Mouse (Mus musculus) embryonic facial prominence, embryonic 14.5 days (tissue): ENCODE measurements around the gene Fzd2. TPM values are rescaled to one million over a fixed set of nuclear protein-coding genes. Genes with fewer than 3 reads are reported as not detected.
A peak's percentile ranks its signal among the peaks of the same experiment; 100 is the strongest.

ENCODE experiments used
- ATAC-seq: fragments of 200-750 bp; cut with Nextera tagmentation; 2 replicates; pipeline ENCODE4 v1.8.0; 2017; ENCODE audit warnings: low read depth, moderate number of reproducible peaks, moderate TSS enrichment
- DNase-seq: peaks from one replicate; pipeline ENCODE4 v3.0.0-alpha.2; 2015; ENCODE audit warnings: low spot score
- H3K27ac ChIP-seq: fragments of 300-500 bp; sonication (generic); replicated peaks from 2 replicates; pipeline ENCODE4 v1.5.1; 2014; ENCODE audit warnings: low read depth, mild to moderate bottlenecking, low read length, moderate library complexity
- H3K27me3 ChIP-seq: fragments of 300-500 bp; sonication (generic); replicated peaks from 2 replicates; pipeline ENCODE4 v1.6.1; 2014; ENCODE audit warnings: low read length; ENCODE audit not compliant: control insufficient read depth, insufficient read depth
- H3K36me3 ChIP-seq: fragments of 300-500 bp; sonication (generic); 2 replicates; pipeline ENCODE4 v1.6.1; 2014; ENCODE audit warnings: low read length, mixed read lengths; ENCODE audit not compliant: control insufficient read depth, insufficient read depth
- H3K4me1 ChIP-seq: fragments of 300-500 bp; sonication (generic); 2 replicates; pipeline ENCODE4 v1.6.1; 2014; ENCODE audit warnings: antibody characterized with exemption, low read length; ENCODE audit not compliant: control insufficient read depth, insufficient read depth
- H3K4me2 ChIP-seq: fragments of 300-500 bp; sonication (generic); 2 replicates; pipeline ENCODE4 v1.6.1; 2014; ENCODE audit warnings: low read depth, mild to moderate bottlenecking, low read length, moderate library complexity, mixed read lengths
- H3K4me3 ChIP-seq: fragments of 300-500 bp; sonication (generic); 2 replicates; pipeline ENCODE4 v1.5.1; 2014; ENCODE audit warnings: low read depth, mild to moderate bottlenecking, low read length
- H3K9ac ChIP-seq: fragments of 300-500 bp; sonication (generic); 2 replicates; pipeline ENCODE4 v1.6.1; 2014; ENCODE audit warnings: low read depth, mild to moderate bottlenecking, low read length, moderate library complexity, mixed read lengths
- H3K9me3 ChIP-seq: fragments of 300-500 bp; sonication (generic); 2 replicates; pipeline ENCODE4 v1.6.1; 2016; ENCODE audit warnings: low read length; ENCODE audit not compliant: control insufficient read depth
- WGBS: fragments of 180-500 bp; shearing (Covaris S2); extraction: QIAGEN DNeasy Blood & Tissue Kit; methylation state at CpG from one replicate; pipeline ENCODE4 v1.1.7; 2014; 5-methylcytosine and 5-hydroxymethylcytosine counted together
- polyA plus RNA-seq: library from polyadenylated mRNA; unstranded; fragments of >200 nt; fragmentation: Nextera tagmentation; extraction: Ambion mirVana; gene quantifications from 2 replicates; pipeline ENCODE4 v1.2.1, GENCODE M21; 2014

Gene Fzd2
- polyA plus RNA-seq, 1 experiment from 2014 or later, result 41.7 TPM

DNA sequence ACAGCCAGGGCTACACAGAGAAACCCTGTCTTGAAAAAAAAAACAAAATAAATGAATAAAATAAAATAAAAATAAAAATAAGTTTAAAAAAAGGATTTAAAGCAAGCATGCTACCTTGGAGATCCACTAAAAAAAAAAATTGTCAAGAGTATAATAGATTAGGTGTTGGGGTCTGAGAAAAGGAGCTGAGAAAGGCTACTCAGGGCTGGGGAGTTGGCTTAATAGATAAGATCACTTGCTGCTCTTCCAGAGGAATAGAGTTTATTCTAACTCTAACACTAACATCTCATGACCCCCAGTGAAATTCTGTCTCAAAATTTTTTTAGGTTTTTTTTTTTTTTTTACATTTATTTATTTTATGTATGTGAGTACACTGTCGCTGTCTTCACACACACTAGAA is 37.9 kb upstream of the Fzd2 start:
- 96% methylated on average over 1 of the region's 1 CpGs for WGBS
- Histone ChIP-seq H3K9me3 (no peaks in the 10 kb centered on the region), H3K36me3 (no peaks in the 10 kb centered on the region), H3K27ac (no peak overlapping the region), H3K9ac (no peak overlapping the region), H3K4me3 (no peak overlapping the region), H3K4me1 (no peaks in the 10 kb centered on the region), H3K4me2 (no peak overlapping the region), H3K27me3 (no peaks in the 10 kb centered on the region)
- ATAC-seq, result no peak
- no peak for DNase-seq

GRCm38 (mm10) chr11:102567157-102567556 is 37.0 kb upstream of the Fzd2 start:
- no peak overlapping the region for H3K4me2 ChIP-seq
- WGBS, result 86% methylated on average over 6 of the region's 6 CpGs
- DNase-seq (no peak), ATAC-seq (no peak)
- H3K9me3 ChIP-seq, result no peaks in the 10 kb centered on the region
- H3K27me3 ChIP-seq, result no peaks in the 10 kb centered on the region
- no peak overlapping the region for H3K27ac ChIP-seq
- no peaks in the 10 kb centered on the region for H3K36me3 ChIP-seq
- H3K4me3 ChIP-seq, result no peak overlapping the region
- no peak overlapping the region for H3K9ac ChIP-seq
- H3K4me1 ChIP-seq, result no peaks in the 10 kb centered on the region

DNA sequence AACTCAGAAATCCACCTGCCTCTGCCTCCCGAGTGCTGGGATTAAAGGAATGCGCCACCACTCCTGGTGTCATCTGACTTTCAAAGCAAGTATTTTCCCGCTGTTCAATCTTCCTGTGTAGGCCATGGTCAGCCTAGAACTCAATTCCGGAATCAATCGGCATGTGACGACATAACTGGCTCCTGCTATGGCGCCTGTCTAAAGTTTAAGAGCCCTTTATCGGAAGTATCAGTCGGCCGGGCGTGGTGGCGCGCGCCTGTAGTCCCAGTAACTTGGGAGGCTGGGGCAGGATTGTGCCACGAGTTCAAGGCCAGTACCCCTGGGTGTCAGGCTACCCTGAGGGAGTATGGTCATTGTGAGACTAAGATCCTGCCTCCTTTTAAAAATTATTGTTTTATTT is 36.5 kb upstream of the Fzd2 start:
- Histone ChIP-seq H3K4me2 (no peak overlapping the region), H3K9ac (no peak overlapping the region), H3K4me1 (no peaks in the 10 kb centered on the region), H3K27ac (no peak overlapping the region), H3K9me3 (no peaks in the 10 kb centered on the region), H3K36me3 (no peaks in the 10 kb centered on the region), H3K27me3 (no peaks in the 10 kb centered on the region), H3K4me3 (no peak overlapping the region)
- ATAC-seq (no peak), DNase-seq (no peak)
- 95% methylated on average over 15 of the region's 15 CpGs for WGBS

DNA sequence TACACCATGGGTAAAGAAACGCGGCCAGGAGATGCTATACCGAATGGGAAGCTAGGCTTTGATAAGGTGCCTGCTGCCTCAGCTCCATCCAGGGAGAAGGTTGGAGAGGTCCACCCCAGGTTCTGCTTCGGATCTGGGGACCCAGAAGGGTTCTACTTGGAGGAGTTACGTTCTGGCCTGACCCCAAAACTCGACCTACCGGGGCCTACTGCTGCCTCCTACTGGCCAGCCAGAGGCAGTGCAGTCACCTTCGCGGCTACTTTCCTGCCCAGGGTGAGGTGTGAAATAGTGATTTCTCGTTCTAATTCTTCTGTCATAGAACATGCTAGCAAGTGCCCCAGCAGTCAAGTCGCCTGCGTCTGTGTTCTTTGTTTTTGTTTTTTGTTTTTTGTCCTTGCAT is 36.0 kb upstream of the Fzd2 start:
- Histone ChIP-seq H3K4me2 (no peak overlapping the region), H3K36me3 (no peaks in the 10 kb centered on the region), H3K4me1 (no peaks in the 10 kb centered on the region), H3K27me3 (no peaks in the 10 kb centered on the region), H3K27ac (no peak overlapping the region), H3K9ac (no peak overlapping the region), H3K9me3 (no peaks in the 10 kb centered on the region), H3K4me3 (no peak overlapping the region)
- ATAC-seq (no peak), DNase-seq (no peak)
- WGBS, result 77% methylated on average over 12 of the region's 12 CpGs

DNA sequence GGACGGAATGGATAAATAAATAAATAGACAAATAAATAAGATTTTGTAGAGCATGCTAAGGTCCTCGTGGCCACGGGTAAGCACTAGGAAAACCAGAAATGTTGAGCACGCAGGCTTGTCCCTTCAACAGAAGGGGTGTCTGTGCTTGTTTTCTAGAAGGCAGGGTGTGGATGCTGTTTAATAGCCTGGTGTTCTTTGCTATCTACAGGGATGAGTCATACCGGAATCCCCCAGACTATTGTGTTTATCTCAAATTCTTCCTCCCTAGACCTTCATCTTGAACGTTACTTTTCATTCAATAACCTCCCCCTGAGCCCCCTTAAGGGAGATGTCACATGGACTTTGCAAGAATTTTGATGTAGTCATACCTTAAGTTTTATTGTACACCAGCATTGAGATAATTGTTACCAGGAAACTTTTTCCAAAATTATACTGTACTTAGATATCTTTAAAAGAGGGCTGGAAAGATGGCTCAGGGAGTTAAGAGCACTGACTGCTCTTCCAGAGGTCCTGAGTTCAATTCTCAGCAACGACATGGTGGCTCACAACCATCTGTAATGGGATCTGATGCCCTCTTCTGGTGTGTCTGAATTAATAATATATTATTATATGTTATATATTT is 35.3 kb upstream of the Fzd2 start:
- Histone ChIP-seq H3K4me1 (no peaks in the 10 kb centered on the region), H3K4me2 (no peak overlapping the region), H3K27ac (no peak overlapping the region), H3K36me3 (no peaks in the 10 kb centered on the region), H3K9ac (no peak overlapping the region), H3K9me3 (no peaks in the 10 kb centered on the region), H3K27me3 (no peaks in the 10 kb centered on the region), H3K4me3 (no peak overlapping the region)
- DNase-seq, result no peak
- WGBS, result 73% methylated on average over 7 of the region's 7 CpGs
- no peak for ATAC-seq

DNA sequence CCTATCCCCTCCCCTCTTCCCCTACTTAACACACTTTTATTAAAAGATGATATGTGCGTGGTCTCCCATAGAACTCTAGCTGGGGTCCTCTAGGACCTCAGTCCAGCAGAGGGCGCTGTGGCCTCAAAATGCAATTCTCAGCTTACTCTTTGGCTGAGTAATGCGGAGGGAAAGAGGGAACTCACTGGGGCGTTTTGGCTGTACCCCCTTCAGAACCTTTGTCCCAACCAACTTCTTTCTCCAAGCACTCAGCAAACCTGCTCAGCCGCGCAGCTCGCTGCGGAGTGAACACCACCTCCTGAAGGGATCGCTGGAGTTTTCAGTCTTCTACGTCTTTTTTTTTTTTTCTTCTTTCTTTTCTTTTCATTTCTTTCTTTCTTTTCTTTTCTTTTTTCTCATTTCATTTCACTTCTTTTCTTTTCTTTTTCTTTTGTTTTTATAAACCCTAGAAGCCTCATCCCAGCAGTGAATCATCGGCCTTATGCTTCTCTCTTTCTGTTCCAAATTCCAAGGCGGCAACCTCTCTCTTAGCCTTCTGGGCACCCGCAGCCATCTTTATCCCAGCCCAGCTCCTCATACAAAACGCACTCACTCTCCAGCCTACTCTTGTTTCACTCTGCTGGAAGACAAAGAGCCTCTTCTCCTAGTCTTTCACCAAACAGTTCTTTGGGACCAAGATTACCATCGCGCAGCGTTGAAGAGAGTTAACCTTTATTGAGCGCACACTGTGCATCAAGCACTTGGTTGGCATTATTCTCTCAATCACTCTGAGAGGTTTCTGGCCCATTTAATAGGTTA is 31.1 kb upstream of the Fzd2 start:
- 6% methylated on average over 18 of the region's 18 CpGs for WGBS
- peak overlapping the region; percentile 57 for H3K9ac ChIP-seq
- peak overlapping the region; percentile 60 for H3K4me2 ChIP-seq
- peak overlapping the region; percentile 38 for H3K4me3 ChIP-seq
- peak overlapping the region; percentile 82 for H3K27ac ChIP-seq
- H3K27me3 ChIP-seq, result no peaks in the 10 kb centered on the region
- 0 out of 2 replicates have a peak, but pooled peaks cover 2% of the 10 kb centered on the region for H3K4me1 ChIP-seq
- DNase-seq (peak; percentile 95), ATAC-seq (peak; percentile 92)
- H3K9me3 ChIP-seq, result no peaks in the 10 kb centered on the region
- no peaks in the 10 kb centered on the region for H3K36me3 ChIP-seq

- ATAC-seq, result no peak
- Histone ChIP-seq H3K27me3 (no peaks in the 10 kb centered on the region), H3K4me2 (no peak overlapping the region), H3K9ac (no peak overlapping the region), H3K4me1 (peaks cover 18% of the 10 kb centered on the region), H3K4me3 (no peak overlapping the region), H3K36me3 (no peaks in the 10 kb centered on the region), H3K9me3 (no peaks in the 10 kb centered on the region), H3K27ac (no peak overlapping the region)
- 65% methylated on average over 1 of the region's 1 CpGs for WGBS
- DNase-seq, result no peak
Observed at GRCm38 (mm10) chr11:102575034-102575433, 29.2 kb upstream of the Fzd2 start.

DNA sequence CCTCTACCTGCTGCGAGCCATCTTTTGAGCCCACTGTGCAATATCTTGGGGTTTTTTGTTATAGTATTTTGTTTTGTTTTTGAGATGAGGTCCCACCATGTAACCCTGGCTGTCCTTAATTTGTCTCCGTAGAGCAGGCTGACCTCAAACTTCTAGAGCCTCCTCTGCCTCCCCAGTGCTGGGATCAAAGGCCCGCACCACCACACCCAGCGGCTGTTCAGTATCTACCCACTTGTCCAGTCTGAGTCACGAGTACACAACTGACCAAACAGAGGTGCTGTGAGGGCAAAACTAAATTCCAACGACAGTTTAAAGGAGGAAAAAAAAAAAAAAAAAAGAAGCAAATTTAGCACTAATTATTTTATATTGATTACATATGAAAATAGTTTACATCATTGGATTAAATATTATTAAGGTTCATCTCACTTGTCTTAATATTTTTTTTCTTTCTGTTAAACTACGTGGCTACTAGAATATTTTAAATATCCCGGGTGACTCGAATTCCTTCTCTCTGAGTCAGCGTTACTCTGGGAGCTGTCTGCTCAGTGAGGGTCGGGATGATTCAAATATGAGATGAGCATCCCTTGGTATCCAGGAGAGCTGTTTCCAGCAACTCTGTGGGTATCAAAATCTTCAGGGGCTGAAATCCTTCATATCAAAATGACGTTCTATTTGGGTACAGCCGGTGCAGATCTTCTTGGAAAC is 28.0 kb upstream of the Fzd2 start:
- Histone ChIP-seq H3K36me3 (no peaks in the 10 kb centered on the region), H3K27ac (no peak overlapping the region)
- 53% methylated on average over 13 of the region's 13 CpGs for WGBS

More for the DNA sequence above, 28.0 kb upstream of the Fzd2 start:
- Histone ChIP-seq H3K27me3 (no peaks in the 10 kb centered on the region), H3K4me1 (peaks cover 25% of the 10 kb centered on the region), H3K4me2 (no peak overlapping the region), H3K9ac (no peak overlapping the region), H3K4me3 (no peak overlapping the region), H3K9me3 (no peaks in the 10 kb centered on the region)
- no peak for ATAC-seq
- DNase-seq, result no peak
